Mouse (Mus musculus) c-Kit-positive CD71-positive TER-119-positive erythroid progenitor cells, embryonic 14.5 days (primary cell): ENCODE results near the gene Osbpl6.

Experiments used
- DNase-seq: peaks from one replicate; pipeline ENCODE4 v3.0.0-alpha.2; 2013; ENCODE audit warnings: low spot score

Osbpl6 gene

GRCm38 (mm10) chr2:76421411-76421924 lies 15.2 kb downstream of the Osbpl6 start:
- DNase-seq, result no peak

GRCm38 (mm10) chr2:76426816-76427215 lies 20.5 kb downstream of the Osbpl6 start:
- DNase-seq, result no peak

- no peak for DNase-seq
Measured at GRCm38 (mm10) chr2:76429318-76429717, 23.0 kb downstream of the Osbpl6 start.

- DNase-seq, result no peak
Measured at GRCm38 (mm10) chr2:76429855-76430254, 23.5 kb downstream of the Osbpl6 start.

GRCm38 (mm10) chr2:76430539-76430938 lies 24.2 kb downstream of the Osbpl6 start:
- no peak for DNase-seq

GRCm38 (mm10) chr2:76434224-76434623 lies 27.9 kb downstream of the Osbpl6 start:
- no peak for DNase-seq

GRCm38 (mm10) chr2:76435667-76436239 lies 29.4 kb downstream of the Osbpl6 start:
- no peak for DNase-seq

GRCm38 (mm10) chr2:76437372-76437771 lies 31.1 kb downstream of the Osbpl6 start:
- no peak for DNase-seq

- no peak for DNase-seq
Measured at GRCm38 (mm10) chr2:76439540-76439939, 33.2 kb downstream of the Osbpl6 start.

GRCm38 (mm10) chr2:76442086-76442485 lies 35.8 kb downstream of the Osbpl6 start:
- no peak for DNase-seq

- DNase-seq, result no peak
Measured at GRCm38 (mm10) chr2:76449836-76450355, 43.6 kb downstream of the Osbpl6 start.

GRCm38 (mm10) chr2:76466723-76467122 lies 60.4 kb downstream of the Osbpl6 start:
- no peak for DNase-seq

GRCm38 (mm10) chr2:76468204-76468603 lies 61.9 kb downstream of the Osbpl6 start:
- DNase-seq, result no peak

- DNase-seq, result no peak
Measured at GRCm38 (mm10) chr2:76469091-76469750, 62.9 kb downstream of the Osbpl6 start.

GRCm38 (mm10) chr2:76469751-76470099 lies 63.4 kb downstream of the Osbpl6 start:
- DNase-seq, result no peak

GRCm38 (mm10) chr2:76470391-76470790 lies 64.1 kb downstream of the Osbpl6 start:
- no peak for DNase-seq

- DNase-seq, result no peak
Measured at GRCm38 (mm10) chr2:76475788-76476187, 69.5 kb downstream of the Osbpl6 start.

GRCm38 (mm10) chr2:76488764-76489163 lies 82.5 kb downstream of the Osbpl6 start:
- no peak for DNase-seq

- DNase-seq, result no peak
Measured at GRCm38 (mm10) chr2:76490198-76490597, 83.9 kb downstream of the Osbpl6 start.

GRCm38 (mm10) chr2:76491371-76491770 lies 85.1 kb downstream of the Osbpl6 start:
- no peak for DNase-seq

- no peak for DNase-seq
Measured at GRCm38 (mm10) chr2:76492224-76492623, 85.9 kb downstream of the Osbpl6 start.

- DNase-seq, result no peak
Measured at GRCm38 (mm10) chr2:76496006-76496748, 89.9 kb downstream of the Osbpl6 start.

- no peak for DNase-seq
Measured at GRCm38 (mm10) chr2:76496749-76497140, 90.4 kb downstream of the Osbpl6 start.
